Mouse (Mus musculus) liver, postnatal 0 days (tissue): ENCODE results near the gene Tspan4. TPM values are rescaled to one million over a fixed set of nuclear protein-coding genes. Genes with fewer than 3 reads are reported as not detected.

ENCODE experiments used
- ATAC-seq: fragments of 200-750 bp; cut with Nextera tagmentation; 2 replicates; pipeline ENCODE4 v1.8.0; 2017; ENCODE audit warnings: mild to moderate bottlenecking, moderate library complexity
- DNase-seq: peaks from one replicate; pipeline ENCODE4 v3.0.0-alpha.2; 2016
- H3K27ac ChIP-seq: fragments of 300-500 bp; sonication (generic); 2 replicates; pipeline ENCODE4 v1.5.1; 2014; ENCODE audit warnings: antibody characterized with exemption, moderate library complexity, mild to moderate bottlenecking, low read depth
- H3K27me3 ChIP-seq: fragments of 300-500 bp; sonication (generic); 2 replicates; pipeline ENCODE4 v1.6.1; 2014; ENCODE audit warnings: low read length, control low read depth, mixed read lengths; ENCODE audit not compliant: insufficient read depth
- H3K36me3 ChIP-seq: fragments of 300-500 bp; sonication (generic); replicated peaks from 2 replicates; pipeline ENCODE4 v1.6.1; 2014; ENCODE audit warnings: mild to moderate bottlenecking, control low read depth, low read length, moderate library complexity, mixed read lengths; ENCODE audit not compliant: insufficient read depth
- H3K4me1 ChIP-seq: fragments of 300-500 bp; sonication (generic); 2 replicates; pipeline ENCODE4 v1.6.1; 2014; ENCODE audit warnings: antibody characterized with exemption, mild to moderate bottlenecking, control low read depth; ENCODE audit not compliant: insufficient read depth
- H3K4me2 ChIP-seq: fragments of 300-500 bp; sonication (generic); 2 replicates; pipeline ENCODE4 v1.6.1; 2014; ENCODE audit warnings: low read depth, mild to moderate bottlenecking, low read length, moderate library complexity, mixed read lengths
- H3K4me3 ChIP-seq: fragments of 300-500 bp; sonication (generic); 2 replicates; pipeline ENCODE4 v1.5.1; 2014; ENCODE audit warnings: low read depth, low read length
- H3K9ac ChIP-seq: fragments of 300-500 bp; sonication (generic); replicated peaks from 2 replicates; pipeline ENCODE4 v1.6.1; 2014; ENCODE audit warnings: mild to moderate bottlenecking, moderate library complexity
- H3K9me3 ChIP-seq: fragments of 300-500 bp; sonication (generic); 2 replicates; pipeline ENCODE4 v1.6.1; 2016; ENCODE audit warnings: mild to moderate bottlenecking, control low read depth, low read length, mixed read lengths
- CTCF ChIP-seq: sonication (generic); IDR thresholded peaks from 2 replicates; pipeline ENCODE4 v1.5.1; 2016; ENCODE audit warnings: antibody characterized with exemption, low read depth
- EP300 ChIP-seq: IDR thresholded peaks from 2 replicates; pipeline ENCODE4 v1.6.1; 2016; ENCODE audit warnings: antibody characterized with exemption, low read depth, mild to moderate bottlenecking
- WGBS: fragments of 180-500 bp; shearing (Covaris S2); extraction: QIAGEN DNeasy Blood & Tissue Kit; methylation state at CpG from one replicate; pipeline ENCODE4 v1.1.7; 2014; ENCODE audit not compliant: insufficient replicate concordance; 5-methylcytosine and 5-hydroxymethylcytosine counted together
- polyA plus RNA-seq: library from polyadenylated mRNA; unstranded; fragments of >200 nt; fragmentation: Nextera tagmentation; extraction: Ambion mirVana; gene quantifications from 2 replicates; pipeline ENCODE4 v1.2.1, GENCODE M21; 2015

Tspan4 gene
- polyA plus RNA-seq, 1 experiment from 2014 or later = 72.2 TPM

DNA sequence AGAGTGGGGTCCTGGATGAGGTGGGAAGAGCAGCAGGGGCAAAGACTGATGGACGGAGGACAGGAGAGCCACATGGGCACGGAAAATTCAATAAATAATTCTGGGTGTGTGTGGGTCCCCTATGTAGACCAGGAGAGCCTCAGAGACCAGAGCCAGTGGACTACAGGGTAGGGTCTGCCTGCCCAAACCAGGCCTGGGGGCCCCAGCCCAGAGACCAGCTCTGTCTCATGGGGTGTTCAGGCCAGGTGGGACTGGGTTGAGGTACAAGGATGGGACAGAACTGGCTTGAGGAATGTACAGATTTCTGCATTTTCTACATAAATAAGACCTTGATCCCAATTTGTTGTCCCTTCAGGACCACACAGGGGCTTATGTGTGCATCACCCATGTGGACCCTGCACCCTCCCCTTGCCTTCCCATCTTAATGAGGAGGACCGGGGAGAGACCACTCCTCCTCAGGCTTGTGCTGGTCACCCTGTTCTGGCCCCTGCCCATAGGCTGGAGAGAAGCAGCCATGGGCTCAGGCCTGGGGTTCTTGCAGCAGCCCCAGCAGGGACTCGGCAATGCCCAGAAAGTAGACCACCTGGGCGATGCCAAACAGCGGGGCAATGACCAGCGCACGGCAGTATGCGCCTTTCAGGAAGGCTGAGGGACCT lies 44.3 kb upstream of the Tspan4 start:
- Histone ChIP-seq H3K27ac (no peak overlapping the region), H3K9ac (no peak overlapping the region), H3K4me1 (peaks cover 27% of the 10 kb centered on the region), H3K36me3 (peaks cover 25% of the 10 kb centered on the region), H3K27me3 (no peaks in the 10 kb centered on the region), H3K4me2 (no peak overlapping the region), H3K4me3 (no peak overlapping the region), H3K9me3 (no peaks in the 10 kb centered on the region)
- ATAC-seq (no peak), DNase-seq (no peak)
- WGBS = 86% methylated on average over 9 of the region's 9 CpGs
- TF ChIP-seq EP300 = no peak
- no peak for TF ChIP-seq CTCF

- no peak overlapping the region for H3K4me3 ChIP-seq
- no peak overlapping the region for H3K4me2 ChIP-seq
- no peak for ATAC-seq
- no peak for DNase-seq
- no peak overlapping the region for H3K27ac ChIP-seq
- no peak overlapping the region for H3K9ac ChIP-seq
- no peaks in the 10 kb centered on the region for H3K27me3 ChIP-seq
- H3K4me1 ChIP-seq = peaks cover 36% of the 10 kb centered on the region
- 88% methylated on average over 19 of the region's 19 CpGs for WGBS
- H3K9me3 ChIP-seq = no peaks in the 10 kb centered on the region
- TF ChIP-seq EP300 = no peak
- TF ChIP-seq CTCF = no peak
- H3K36me3 ChIP-seq = peaks cover 25% of the 10 kb centered on the region
These were observed 43.4 kb upstream of the Tspan4 start for GRCm38 (mm10) chr7:141431434-141432185.

- Histone ChIP-seq H3K4me3 (no peak overlapping the region), H3K27ac (no peak overlapping the region), H3K9me3 (no peaks in the 10 kb centered on the region), H3K27me3 (no peaks in the 10 kb centered on the region), H3K36me3 (peaks cover 25% of the 10 kb centered on the region), H3K9ac (no peak overlapping the region), H3K4me2 (no peak overlapping the region), H3K4me1 (peaks cover 38% of the 10 kb centered on the region)
- TF ChIP-seq EP300 = no peak
- no peak for TF ChIP-seq CTCF
- ATAC-seq (no peak), DNase-seq (no peak)
- WGBS = 74% methylated on average over 8 of the region's 8 CpGs
These were observed 42.8 kb upstream of the Tspan4 start for GRCm38 (mm10) chr7:141432186-141432611.

DNA sequence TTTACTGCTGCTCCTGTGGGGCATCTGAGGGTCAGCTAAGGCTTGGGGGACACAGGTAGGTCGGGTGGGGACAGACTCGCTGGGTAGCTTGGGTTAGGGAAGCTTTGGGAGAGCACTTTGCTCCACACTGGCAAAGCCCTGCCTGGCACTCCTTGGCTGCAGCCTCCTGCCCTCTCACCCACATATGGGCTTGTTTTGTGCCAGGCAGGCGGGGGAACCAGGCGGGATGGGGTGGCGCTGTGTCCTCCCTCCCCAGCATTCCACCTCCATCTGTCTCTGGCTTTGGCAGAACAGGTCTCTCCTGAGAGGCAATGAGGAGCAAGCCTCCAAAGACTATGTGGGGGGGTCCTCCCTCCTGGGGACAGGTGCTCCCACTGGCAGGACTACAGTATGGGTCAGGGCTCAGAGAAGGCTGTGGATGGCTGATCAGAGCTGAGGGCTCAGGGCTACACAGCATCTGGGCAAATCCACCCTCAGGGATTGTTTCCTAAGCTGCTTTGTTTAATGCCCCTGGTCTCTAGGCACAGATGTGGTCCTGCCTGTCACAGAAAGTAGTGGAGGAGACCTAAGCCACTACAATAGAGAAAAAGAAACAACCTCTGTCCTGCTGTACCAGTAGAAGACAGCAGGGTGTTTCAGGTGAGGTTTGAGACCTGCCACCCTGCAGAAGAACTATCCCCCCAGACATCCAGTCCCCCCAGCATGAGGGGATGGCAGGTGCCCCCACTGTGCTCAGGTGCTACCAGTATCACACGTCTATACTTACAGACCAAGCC lies 42.1 kb upstream of the Tspan4 start:
- H3K4me3 ChIP-seq = no peak overlapping the region
- H3K27ac ChIP-seq = no peak overlapping the region
- ATAC-seq (no peak), DNase-seq (peak; percentile 18)
- no peaks in the 10 kb centered on the region for H3K9me3 ChIP-seq
- H3K9ac ChIP-seq = peak overlapping the region; percentile 7; the same call in 1 of the 2 replicates
- 74% methylated on average over 6 of the region's 6 CpGs for WGBS
- peaks cover 39% of the 10 kb centered on the region for H3K4me1 ChIP-seq
- TF ChIP-seq EP300 = no peak
- no peak for TF ChIP-seq CTCF
- no peaks in the 10 kb centered on the region for H3K27me3 ChIP-seq
- H3K36me3 ChIP-seq = peaks cover 25% of the 10 kb centered on the region
- H3K4me2 ChIP-seq = peak overlapping the region; percentile 93; the same call in 1 of the 2 replicates

DNA sequence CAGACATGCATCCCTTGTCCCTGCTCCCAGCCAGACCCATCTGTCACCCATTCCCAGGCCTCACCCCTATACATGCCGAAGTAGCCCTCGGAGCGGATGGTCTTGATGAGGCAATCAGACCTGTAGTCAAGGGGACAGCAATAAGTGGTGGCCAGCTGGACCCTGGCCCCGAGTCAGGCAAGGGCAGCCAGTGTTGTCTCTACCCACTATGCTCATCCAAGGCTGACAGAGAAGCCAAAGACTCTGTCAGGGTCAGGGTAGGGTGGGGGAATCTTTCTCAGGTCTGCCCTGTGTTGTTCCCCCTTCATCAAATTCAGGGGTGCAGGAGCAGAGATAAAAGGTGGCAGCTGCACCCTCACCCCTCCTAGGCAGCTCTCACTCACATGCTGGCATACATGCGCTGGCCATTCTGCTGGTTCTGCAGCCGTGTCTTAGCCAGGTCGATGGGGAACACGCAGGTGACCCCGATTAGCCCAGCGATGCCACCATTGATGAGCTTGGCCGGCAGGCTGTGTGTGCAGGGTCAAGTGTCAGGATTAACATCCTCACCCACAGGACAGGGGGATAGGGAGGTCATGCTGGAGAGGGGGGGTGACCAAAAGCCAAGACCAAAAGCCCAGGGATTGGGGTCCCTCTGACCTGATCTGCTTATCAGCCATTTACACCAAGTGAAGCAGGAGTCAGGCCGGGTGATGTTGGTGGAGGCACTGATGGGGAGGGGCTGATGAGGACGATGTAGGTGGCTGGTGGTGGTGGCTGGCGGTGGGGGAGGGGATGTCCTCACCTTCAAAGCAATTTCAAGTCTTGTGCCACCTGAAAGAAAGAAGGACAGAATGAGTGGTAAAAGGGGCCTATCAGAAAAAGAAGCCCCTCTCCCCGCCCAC lies 41.3 kb upstream of the Tspan4 start:
- 80% methylated on average over 15 of the region's 15 CpGs for WGBS
- Histone ChIP-seq H3K4me3 (peak overlapping the region; percentile 57), H3K36me3 (peaks cover 31% of the 10 kb centered on the region), H3K4me1 (peaks cover 39% of the 10 kb centered on the region), H3K27me3 (no peaks in the 10 kb centered on the region), H3K9ac (peak overlapping the region; percentile 62), H3K4me2 (peak overlapping the region; percentile 93), H3K9me3 (no peaks in the 10 kb centered on the region), H3K27ac (no peak overlapping the region)
- DNase-seq (peak; percentile 22), ATAC-seq (no peak)
- TF ChIP-seq CTCF (no peak), EP300 (no peak)
